Mouse (Mus musculus): ENCODE results near the gene Rnf168.
"Not testable (repeated sequence)": the region's sequence is repeated elsewhere in the genome, so short reads cannot be mapped to it uniquely, and the experiment has no call there.

The Rnf168 gene

GRCm38 (mm10) chr16:32277308-32278256 is at the start of gene Rnf168:
Gene Rnf168 (plus strand): TSS chr16:32277459.
- peak; percentile 90 to 91 for DNase-seq (ENCODE audit: low spot score in 2 of 2)

GRCm38 (mm10) chr16:32232050-32232449 is 45.2 kb upstream of the Rnf168 start:
- not testable (repeated sequence) for DNase-seq (ENCODE audit: low spot score in 2 of 2)

DNA sequence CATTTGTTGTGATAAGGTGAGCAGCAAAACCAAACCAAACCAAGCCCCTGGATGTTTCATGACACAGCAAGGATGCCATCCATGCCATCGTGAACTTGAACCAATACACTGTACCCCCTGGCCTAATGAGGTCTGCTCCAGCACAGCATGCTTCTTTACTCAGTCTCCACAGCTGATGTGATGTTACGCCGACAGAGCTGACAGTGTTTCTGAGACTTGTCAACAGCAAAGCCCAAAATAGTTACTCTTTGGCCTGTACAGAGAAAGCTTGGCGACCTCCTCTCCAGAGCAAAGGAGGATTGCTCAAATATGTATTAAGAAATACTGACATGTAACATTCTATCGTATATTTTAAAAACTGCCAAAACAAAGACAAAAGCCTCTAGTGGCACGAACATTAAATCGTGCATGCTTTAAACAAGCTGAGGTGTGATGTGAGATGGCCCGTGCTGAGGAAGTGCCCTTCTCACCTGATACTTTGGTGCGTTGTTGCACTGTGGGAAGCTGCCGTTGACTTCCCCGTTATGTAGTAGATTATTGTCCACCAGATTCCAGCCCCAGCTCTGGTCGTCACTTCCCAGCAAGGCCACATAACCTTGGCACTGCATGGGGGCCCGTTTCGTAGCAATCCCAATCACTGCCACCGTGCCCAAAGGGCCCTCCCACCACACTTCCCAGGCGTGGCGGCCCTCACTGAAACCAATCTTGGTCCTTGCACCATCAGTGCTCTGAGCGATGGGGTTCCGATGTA is 39.2 kb upstream of the Rnf168 start:
- no peak for DNase-seq (ENCODE audit: low spot score in 2 of 2)

- no peak for DNase-seq (ENCODE audit: low spot score in 2 of 2)
Observed at GRCm38 (mm10) chr16:32239428-32240312, 37.6 kb upstream of the Rnf168 start.

DNA sequence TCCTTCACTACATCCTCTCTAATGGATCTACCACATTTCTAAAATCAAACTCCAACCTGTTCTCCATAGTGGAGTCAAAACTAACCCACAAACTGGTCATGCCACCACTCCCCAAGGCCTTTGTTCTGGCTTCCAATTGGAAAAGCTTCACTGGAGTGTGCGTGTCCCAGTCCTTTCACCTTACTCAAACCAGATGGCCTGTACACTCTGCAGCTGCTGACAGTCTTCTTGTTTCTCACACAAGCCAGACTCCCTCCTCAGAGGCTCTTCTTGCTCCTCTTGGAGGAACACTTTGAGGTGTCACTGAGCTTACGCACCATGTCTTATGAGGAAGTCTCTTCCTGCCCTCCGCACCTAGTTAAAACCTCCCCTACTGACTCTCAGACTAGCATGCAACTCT is 33.4 kb upstream of the Rnf168 start:
- DNase-seq (ENCODE audit: low spot score in 2 of 2): no peak

- DNase-seq (ENCODE audit: low spot score in 2 of 2): peak; percentile 16 to 54
Observed at GRCm38 (mm10) chr16:32246351-32246791, 30.9 kb upstream of the Rnf168 start.

DNA sequence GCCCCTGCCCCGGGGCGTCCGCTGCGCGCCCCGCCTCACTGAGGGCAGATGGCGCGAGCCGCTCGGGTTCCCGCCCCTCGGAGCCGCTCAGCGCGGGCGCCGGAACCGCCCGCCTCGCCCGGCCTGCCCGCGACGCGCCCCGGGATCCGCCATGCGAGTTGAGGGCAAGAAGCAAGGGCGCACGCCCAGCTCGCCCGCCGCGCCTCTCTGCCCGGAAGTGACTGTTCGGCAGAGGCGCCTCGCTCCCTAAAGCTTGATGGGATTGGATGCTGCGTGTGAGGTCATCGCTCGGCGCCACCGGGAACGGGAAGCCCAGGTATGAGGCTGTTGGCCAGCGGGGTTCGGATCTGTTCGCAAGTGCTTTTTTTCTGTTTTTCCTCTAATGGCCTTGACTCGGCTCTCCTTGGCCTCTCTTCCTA is 30.3 kb upstream of the Rnf168 start, which contains the start of the genes Fbxo45 and Wdr53:
TSS of gene Fbxo45 (minus strand) at position 207 of the 419 bp plus-strand sequence.
TSS of gene Wdr53 (plus strand) at position 276 of the 419 bp plus-strand sequence.
- peak; percentile 91 to 97 for DNase-seq (ENCODE audit: low spot score in 2 of 2)

GRCm38 (mm10) chr16:32264225-32264624 is 13.0 kb upstream of the Rnf168 start:
- DNase-seq (ENCODE audit: low spot score in 2 of 2): not testable (repeated sequence)

GRCm38 (mm10) chr16:32271291-32271690 is 6.0 kb upstream of the Rnf168 start, which contains the start of gene Smco1:
Gene Smco1 (plus strand): TSS chr16:32271468.
- no peak for DNase-seq (ENCODE audit: low spot score in 2 of 2)

- no peak for DNase-seq (ENCODE audit: low spot score in 2 of 2)
Observed at GRCm38 (mm10) chr16:32273338-32273737, 3.9 kb upstream of the Rnf168 start.

DNA sequence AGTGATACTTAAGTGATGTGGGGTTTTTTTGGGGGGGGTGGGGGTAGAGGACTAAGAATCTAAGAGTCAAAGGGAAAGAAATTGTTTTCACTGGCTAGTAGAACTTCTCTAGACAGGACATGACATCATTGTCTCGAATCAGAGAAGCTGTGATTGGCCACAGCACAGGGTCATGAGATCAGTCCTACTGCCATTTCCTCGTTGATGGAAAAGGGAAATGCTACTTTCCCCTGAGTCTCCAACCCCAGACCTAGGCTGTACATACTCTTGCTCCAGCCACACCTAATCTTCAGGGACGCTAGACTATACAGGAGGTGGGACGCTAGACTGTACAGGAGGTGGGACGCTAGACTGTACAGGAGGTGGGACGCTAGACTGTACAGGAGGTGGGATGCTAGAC is 2.2 kb upstream of the Rnf168 start:
- DNase-seq (ENCODE audit: low spot score in 2 of 2): no peak

- no peak for DNase-seq (ENCODE audit: low spot score in 2 of 2)
Observed at GRCm38 (mm10) chr16:32275830-32276229, 1.4 kb upstream of the Rnf168 start.

GRCm38 (mm10) chr16:32278396-32278795 is 1.1 kb downstream of the Rnf168 start:
- no peak for DNase-seq (ENCODE audit: low spot score in 2 of 2)

GRCm38 (mm10) chr16:32280211-32280610 is 3.0 kb downstream of the Rnf168 start:
- no peak for DNase-seq (ENCODE audit: low spot score in 2 of 2)

- no peak for DNase-seq (ENCODE audit: low spot score in 2 of 2)
Observed at GRCm38 (mm10) chr16:32282608-32283007, 5.3 kb downstream of the Rnf168 start.

DNA sequence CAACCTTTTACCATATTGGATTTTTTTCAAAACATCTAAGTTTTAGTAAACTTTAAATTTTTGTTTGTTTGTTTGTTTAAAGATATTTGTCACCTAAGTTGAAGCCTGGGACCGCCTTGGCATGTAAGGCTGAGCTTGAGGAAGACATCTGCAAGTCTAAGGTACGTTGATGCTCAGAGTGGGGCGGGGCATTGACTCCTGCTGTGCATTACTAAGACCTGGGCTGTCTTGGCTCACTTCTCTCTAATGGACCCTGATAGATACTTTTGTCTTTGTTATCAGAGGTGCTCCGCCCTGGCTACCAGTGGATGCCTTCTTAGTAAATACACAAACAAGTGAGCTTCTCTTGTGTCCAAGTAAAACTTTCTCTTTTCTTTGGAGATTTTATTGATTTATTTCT is 14.6 kb downstream of the Rnf168 start:
- no peak for DNase-seq (ENCODE audit: low spot score in 2 of 2)

GRCm38 (mm10) chr16:32299617-32300016 is 22.4 kb downstream of the Rnf168 start:
- not testable (repeated sequence) for DNase-seq (ENCODE audit: low spot score in 2 of 2)

DNA sequence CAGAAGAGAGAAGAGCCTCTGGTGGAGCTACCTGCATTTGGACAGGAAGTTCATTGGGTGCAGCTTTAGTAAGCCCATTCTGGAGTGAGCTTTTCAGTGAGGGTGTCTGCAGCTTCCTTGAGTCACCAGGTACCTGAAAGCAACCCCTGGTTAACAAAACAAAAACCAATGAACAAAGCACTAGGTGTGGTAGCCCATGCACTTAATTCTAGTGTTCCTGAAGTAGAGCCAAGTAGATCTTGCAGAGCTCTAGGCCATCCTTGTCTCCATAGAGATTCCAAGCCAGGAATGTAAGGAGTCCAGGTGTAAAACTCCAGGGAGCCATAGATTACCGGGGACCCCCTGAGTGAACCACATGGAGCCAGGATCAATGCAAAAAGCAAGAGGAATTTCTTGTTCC is 25.8 kb downstream of the Rnf168 start:
- DNase-seq (ENCODE audit: low spot score in 2 of 2): no peak

DNA sequence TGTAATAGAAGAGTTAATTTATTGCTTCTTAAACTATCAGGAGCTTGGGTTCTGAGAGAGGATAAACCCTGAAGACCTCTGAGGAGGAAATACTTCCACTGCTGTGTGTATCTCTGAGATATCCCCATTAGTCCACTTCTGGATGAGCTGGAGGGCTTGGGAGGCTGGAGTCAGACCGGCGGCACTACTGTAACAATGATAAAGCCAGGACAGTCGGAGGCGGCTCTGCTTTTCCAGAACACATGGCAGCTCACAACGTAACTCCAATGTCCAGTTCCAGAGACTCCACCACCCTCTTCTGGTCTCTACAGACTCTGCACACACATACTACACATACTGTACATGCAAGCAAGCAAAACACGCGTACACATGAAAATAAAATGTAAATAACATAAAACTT is 26.6 kb downstream of the Rnf168 start:
- DNase-seq (ENCODE audit: low spot score in 2 of 2): no peak

DNA sequence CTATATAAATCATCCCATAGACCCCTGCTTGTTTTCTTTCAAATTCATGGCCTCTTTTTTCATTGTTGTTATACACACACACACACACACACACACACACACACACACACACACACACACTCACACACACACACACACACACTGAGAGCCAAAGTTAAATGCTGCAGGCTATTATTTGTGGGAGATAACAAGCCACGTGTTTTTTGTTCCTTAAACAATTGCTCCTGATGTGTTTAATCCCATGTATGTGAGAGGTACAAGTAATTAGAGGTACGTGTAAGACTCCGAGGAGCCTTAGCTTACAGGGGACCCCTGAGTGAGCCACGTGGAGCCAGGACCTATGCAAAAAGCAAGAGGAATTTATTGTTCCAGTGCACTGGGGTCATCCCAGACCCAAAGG is 34.7 kb downstream of the Rnf168 start:
- no peak for DNase-seq (ENCODE audit: low spot score in 2 of 2)

- no peak for DNase-seq (ENCODE audit: low spot score in 2 of 2)
Observed at GRCm38 (mm10) chr16:32312386-32312785, 35.1 kb downstream of the Rnf168 start.
